Mouse (Mus musculus): ENCODE measurements around the gene Teddm1a.

Gene Teddm1a

GRCm38 (mm10) chr1:153905884-153906283 is 14.3 kb downstream of the Teddm1a start:
- DNase-seq: no peak

GRCm38 (mm10) chr1:153908208-153908607 is 16.7 kb downstream of the Teddm1a start:
- DNase-seq: no peak

- no peak for DNase-seq
Observed at GRCm38 (mm10) chr1:153908741-153909140, 17.2 kb downstream of the Teddm1a start.

GRCm38 (mm10) chr1:153909213-153909962 is 17.8 kb downstream of the Teddm1a start:
- DNase-seq: no peak

GRCm38 (mm10) chr1:153909963-153910291 is 18.4 kb downstream of the Teddm1a start:
- DNase-seq: no peak

- no peak for DNase-seq
Observed at GRCm38 (mm10) chr1:153910423-153910822, 18.9 kb downstream of the Teddm1a start.

- no peak for DNase-seq
Observed at GRCm38 (mm10) chr1:153911276-153911795, 19.8 kb downstream of the Teddm1a start.

GRCm38 (mm10) chr1:153913869-153914268 is 22.3 kb downstream of the Teddm1a start:
- no peak for DNase-seq

- DNase-seq: no peak
Observed at GRCm38 (mm10) chr1:153918521-153919206, 27.1 kb downstream of the Teddm1a start.

- no peak for DNase-seq
Observed at GRCm38 (mm10) chr1:153921642-153922041, 30.1 kb downstream of the Teddm1a start.

GRCm38 (mm10) chr1:153922571-153923021 is 31.1 kb downstream of the Teddm1a start:
- DNase-seq: no peak

- no peak for DNase-seq
Observed at GRCm38 (mm10) chr1:153924395-153925385, 33.1 kb downstream of the Teddm1a start.

GRCm38 (mm10) chr1:153930431-153930830 is 38.9 kb downstream of the Teddm1a start:
- no peak for DNase-seq

- DNase-seq: no peak
Observed at GRCm38 (mm10) chr1:153933772-153934171, 42.2 kb downstream of the Teddm1a start.

GRCm38 (mm10) chr1:153935844-153936380 is 44.4 kb downstream of the Teddm1a start:
- peak; percentile 21 for DNase-seq

- DNase-seq: no peak
Observed at GRCm38 (mm10) chr1:153937025-153937424, 45.5 kb downstream of the Teddm1a start.

- DNase-seq: peak; percentile 60
Observed at GRCm38 (mm10) chr1:153940986-153941385, 49.4 kb downstream of the Teddm1a start.
